Mouse (Mus musculus): ENCODE results near the gene Nrl. TPM values are rescaled to one million over a fixed set of nuclear protein-coding genes. Genes with fewer than 3 reads are reported as not detected.

Nrl gene
- polyA plus RNA-seq (2012; rRNA removed) = 0.06 TPM in 1 of 2 replicates, not detected in the other
- not detected in 2 replicates for polyA plus RNA-seq (2014; fragmentation: Nextera tagmentation; extraction: Ambion mirVana)

- no peaks in the 10 kb centered on the region for H3K36me3 ChIP-seq (ENCODE audit: control insufficient read depth, insufficient read depth, low read length)
- H3K4me1 ChIP-seq (ENCODE audit: control insufficient read depth, insufficient read depth, low read length) = no peaks in the 10 kb centered on the region
- DNase-seq (ENCODE audit: low spot score) (no peak), ATAC-seq (ENCODE audit: low FRiP score, low read depth) (no peak)
- no peaks in the 10 kb centered on the region for H3K9me3 ChIP-seq (ENCODE audit: control insufficient read depth, low read length)
- H3K27ac ChIP-seq (replicated peaks; ENCODE audit: low read depth, low read length) = no peak within 1 kb of the TSS
- no peak for TF ChIP-seq POLR2A (IDR thresholded peaks at IDR 0.05; ENCODE audit: borderline replicate concordance, extremely low read depth, insufficient read depth, insufficient read length)
- no peak within 1 kb of the TSS for H3K4me2 ChIP-seq (replicated peaks; ENCODE audit: low read depth, low read length, severe bottlenecking)
- no peak within 1 kb of the TSS for H3K4me3 ChIP-seq (replicated peaks; ENCODE audit: low read length)
- 23% methylated on average over 8 of the region's 8 CpGs for whole genome bisulfite sequencing
- peaks cover 25% of the 10 kb centered on the region for H3K27me3 ChIP-seq (ENCODE audit: control insufficient read depth, insufficient read depth, low read length)
- H3K9ac ChIP-seq (ENCODE audit: low read depth, low read length, severe bottlenecking) = no peak within 1 kb of the TSS
These were observed at the start of gene Nrl for GRCm38 (mm10) chr14:55524785-55525184. Nrl (minus strand) TSS chr14:55524981.

DNA sequence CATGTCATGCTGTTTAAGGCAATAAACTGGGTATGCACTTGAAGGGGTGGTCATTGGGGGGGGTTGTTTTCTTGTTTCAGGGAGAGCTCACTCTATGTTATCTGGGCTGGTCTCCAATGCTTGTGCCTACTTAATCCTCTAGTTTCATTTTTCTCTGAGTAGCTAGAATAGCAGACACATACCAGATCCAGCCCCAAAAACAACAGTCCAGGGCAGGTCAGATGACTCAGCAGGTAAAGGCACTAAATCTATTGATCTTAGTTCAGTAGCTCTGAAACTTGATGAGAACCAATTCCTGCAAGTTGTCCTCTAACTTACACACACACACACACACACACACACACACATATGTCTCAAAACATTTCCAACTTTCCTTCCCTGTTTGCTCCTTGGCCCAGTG is 47.0 kb upstream of the Nrl start:
- H3K36me3 ChIP-seq (ENCODE audit: control insufficient read depth, insufficient read depth, low read length) = peaks cover 31% of the 10 kb centered on the region
- no peak for TF ChIP-seq POLR2A (IDR thresholded peaks at IDR 0.05; ENCODE audit: borderline replicate concordance, extremely low read depth, insufficient read depth, insufficient read length)
- H3K4me1 ChIP-seq (ENCODE audit: control insufficient read depth, insufficient read depth, low read length) = no peaks in the 10 kb centered on the region
- no peak for DNase-seq (ENCODE audit: low spot score)
- H3K9ac ChIP-seq (ENCODE audit: low read depth, low read length, severe bottlenecking) = no peak overlapping the region
- no peaks in the 10 kb centered on the region for H3K9me3 ChIP-seq (ENCODE audit: control insufficient read depth, low read length)
- no peaks in the 10 kb centered on the region for H3K27me3 ChIP-seq (ENCODE audit: control insufficient read depth, insufficient read depth, low read length)
- H3K4me2 ChIP-seq (replicated peaks; ENCODE audit: low read depth, low read length, severe bottlenecking) = no peak overlapping the region
- no peak overlapping the region for H3K4me3 ChIP-seq (replicated peaks; ENCODE audit: low read length)
- ATAC-seq (ENCODE audit: low FRiP score, low read depth) = no peak
- H3K27ac ChIP-seq (replicated peaks; ENCODE audit: low read depth, low read length) = no peak overlapping the region

DNA sequence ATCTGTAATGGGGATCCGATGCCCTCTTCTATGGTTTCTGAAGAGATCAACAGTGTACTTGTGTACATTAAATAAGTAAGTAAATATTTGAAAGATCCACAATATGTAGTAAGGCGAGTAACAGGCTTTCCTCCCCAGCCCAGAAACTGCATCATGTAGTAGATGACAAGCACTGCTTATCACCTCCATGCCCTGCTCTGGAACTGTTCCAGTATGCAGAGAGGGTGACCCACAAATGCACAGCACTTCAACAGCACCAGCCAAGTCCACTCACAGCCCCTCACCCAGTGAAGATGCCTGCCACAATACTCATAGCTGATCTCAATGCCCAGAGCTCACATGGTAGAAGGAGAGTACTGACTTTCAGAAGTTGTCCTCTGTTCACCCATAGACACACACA is 45.8 kb upstream of the Nrl start:
- Histone ChIP-seq H3K36me3 (ENCODE audit: control insufficient read depth, insufficient read depth, low read length) (peaks cover 43% of the 10 kb centered on the region), H3K9me3 (ENCODE audit: control insufficient read depth, low read length) (no peaks in the 10 kb centered on the region), H3K4me1 (ENCODE audit: control insufficient read depth, insufficient read depth, low read length) (no peaks in the 10 kb centered on the region), H3K9ac (ENCODE audit: low read depth, low read length, severe bottlenecking) (no peak overlapping the region), H3K4me3 (replicated peaks; ENCODE audit: low read length) (no peak overlapping the region), H3K4me2 (replicated peaks; ENCODE audit: low read depth, low read length, severe bottlenecking) (no peak overlapping the region), H3K27ac (replicated peaks; ENCODE audit: low read depth, low read length) (no peak overlapping the region), H3K27me3 (ENCODE audit: control insufficient read depth, insufficient read depth, low read length) (no peaks in the 10 kb centered on the region)
- no peak for TF ChIP-seq POLR2A (IDR thresholded peaks at IDR 0.05; ENCODE audit: borderline replicate concordance, extremely low read depth, insufficient read depth, insufficient read length)
- no peak for DNase-seq (ENCODE audit: low spot score)
- no peak for ATAC-seq (ENCODE audit: low FRiP score, low read depth)
- WGBS = 88% methylated on average over 2 of the region's 2 CpGs

GRCm38 (mm10) chr14:55567496-55567895 is 42.7 kb upstream of the Nrl start:
- H3K27ac ChIP-seq (replicated peaks; ENCODE audit: low read depth, low read length) = no peak overlapping the region
- WGBS = 93% methylated on average over 3 of the region's 3 CpGs
- no peaks in the 10 kb centered on the region for H3K4me1 ChIP-seq (ENCODE audit: control insufficient read depth, insufficient read depth, low read length)
- peaks cover 66% of the 10 kb centered on the region for H3K36me3 ChIP-seq (ENCODE audit: control insufficient read depth, insufficient read depth, low read length)
- H3K9ac ChIP-seq (ENCODE audit: low read depth, low read length, severe bottlenecking) = no peak overlapping the region
- no peaks in the 10 kb centered on the region for H3K9me3 ChIP-seq (ENCODE audit: control insufficient read depth, low read length)
- TF ChIP-seq POLR2A (IDR thresholded peaks at IDR 0.05; ENCODE audit: borderline replicate concordance, extremely low read depth, insufficient read depth, insufficient read length) = no peak
- no peaks in the 10 kb centered on the region for H3K27me3 ChIP-seq (ENCODE audit: control insufficient read depth, insufficient read depth, low read length)
- H3K4me2 ChIP-seq (replicated peaks; ENCODE audit: low read depth, low read length, severe bottlenecking) = no peak overlapping the region
- H3K4me3 ChIP-seq (replicated peaks; ENCODE audit: low read length) = no peak overlapping the region
- no peak for DNase-seq (ENCODE audit: low spot score)
- ATAC-seq (ENCODE audit: low FRiP score, low read depth) = no peak

DNA sequence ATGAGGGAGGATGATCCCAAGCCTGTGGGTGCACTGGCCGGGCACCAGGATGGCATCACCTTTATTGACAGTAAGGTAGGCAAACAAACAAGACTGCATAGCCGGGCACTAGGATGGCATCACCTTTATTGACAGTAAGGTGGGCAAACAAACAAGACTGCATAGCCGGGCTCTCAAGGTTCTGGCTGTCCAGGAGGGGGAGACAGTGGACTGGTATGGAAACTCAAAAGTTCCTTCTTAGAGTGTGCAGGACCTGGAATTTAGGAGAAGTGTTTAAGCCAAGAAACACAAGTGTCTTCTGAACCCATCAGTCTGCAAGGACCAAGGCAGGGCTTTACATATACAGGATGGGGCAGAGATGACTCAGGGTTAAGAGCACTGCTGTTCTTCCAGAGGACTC is 41.0 kb upstream of the Nrl start:
- Histone ChIP-seq H3K4me3 (replicated peaks; ENCODE audit: low read length) (no peak overlapping the region), H3K36me3 (ENCODE audit: control insufficient read depth, insufficient read depth, low read length) (peaks cover 66% of the 10 kb centered on the region), H3K27ac (replicated peaks; ENCODE audit: low read depth, low read length) (no peak overlapping the region), H3K9me3 (ENCODE audit: control insufficient read depth, low read length) (no peaks in the 10 kb centered on the region), H3K4me1 (ENCODE audit: control insufficient read depth, insufficient read depth, low read length) (peaks cover 5% of the 10 kb centered on the region), H3K27me3 (ENCODE audit: control insufficient read depth, insufficient read depth, low read length) (no peaks in the 10 kb centered on the region), H3K4me2 (replicated peaks; ENCODE audit: low read depth, low read length, severe bottlenecking) (no peak overlapping the region), H3K9ac (ENCODE audit: low read depth, low read length, severe bottlenecking) (no peak overlapping the region)
- DNase-seq (ENCODE audit: low spot score) (no peak), ATAC-seq (ENCODE audit: low FRiP score, low read depth) (no peak)
- WGBS = 86% methylated on average over 3 of the region's 3 CpGs
- no peak for TF ChIP-seq POLR2A (IDR thresholded peaks at IDR 0.05; ENCODE audit: borderline replicate concordance, extremely low read depth, insufficient read depth, insufficient read length)

DNA sequence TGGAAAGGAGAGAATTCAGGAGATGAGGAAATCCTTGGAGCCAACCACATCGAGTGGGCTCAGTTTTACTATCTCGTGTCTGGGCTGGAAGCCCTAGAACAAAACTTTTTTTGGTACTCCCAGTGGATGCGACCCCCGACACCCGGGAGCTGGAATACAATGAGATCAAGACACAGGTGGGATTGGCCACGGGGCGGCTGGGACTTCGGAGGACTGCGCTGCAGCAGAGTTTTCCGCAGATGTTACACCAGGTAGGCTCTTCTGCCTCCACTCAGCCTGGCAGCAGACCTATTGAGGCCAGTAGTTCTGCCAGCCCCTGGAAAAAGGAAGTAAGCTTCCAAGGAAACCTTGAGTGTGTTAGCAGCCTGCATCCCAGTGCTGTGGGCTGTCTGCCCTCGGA is 38.5 kb upstream of the Nrl start:
- peaks cover 49% of the 10 kb centered on the region for H3K36me3 ChIP-seq (ENCODE audit: control insufficient read depth, insufficient read depth, low read length)
- H3K9me3 ChIP-seq (ENCODE audit: control insufficient read depth, low read length) = no peaks in the 10 kb centered on the region
- H3K4me1 ChIP-seq (ENCODE audit: control insufficient read depth, insufficient read depth, low read length) = peaks cover 5% of the 10 kb centered on the region
- H3K9ac ChIP-seq (ENCODE audit: low read depth, low read length, severe bottlenecking) = no peak overlapping the region
- DNase-seq (ENCODE audit: low spot score) (no peak), ATAC-seq (ENCODE audit: low FRiP score, low read depth) (no peak)
- H3K27me3 ChIP-seq (ENCODE audit: control insufficient read depth, insufficient read depth, low read length) = no peaks in the 10 kb centered on the region
- H3K4me3 ChIP-seq (replicated peaks; ENCODE audit: low read length) = no peak overlapping the region
- WGBS = 89% methylated on average over 11 of the region's 11 CpGs
- no peak overlapping the region for H3K27ac ChIP-seq (replicated peaks; ENCODE audit: low read depth, low read length)
- no peak for TF ChIP-seq POLR2A (IDR thresholded peaks at IDR 0.05; ENCODE audit: borderline replicate concordance, extremely low read depth, insufficient read depth, insufficient read length)
- no peak overlapping the region for H3K4me2 ChIP-seq (replicated peaks; ENCODE audit: low read depth, low read length, severe bottlenecking)

Data from limb, embryonic 14.5 days (tissue).